Mouse (Mus musculus) thymus, adult 2 months (tissue): ENCODE data around the gene Aqp5. TPM values are rescaled to one million over a fixed set of nuclear protein-coding genes. Genes with fewer than 3 reads are reported as not detected.

Experiments used
- DNase-seq: peaks from one replicate; pipeline ENCODE4 v3.0.0; 2021
- H3K27ac ChIP-seq: fragments of 200-500 bp; 2 replicates; pipeline ENCODE4 v1.5.1; 2012; ENCODE audit warnings: low read length, control low read depth; ENCODE audit not compliant: control insufficient read depth, insufficient read depth
- H3K27me3 ChIP-seq: fragments of 200-500 bp; 2 replicates; pipeline ENCODE4 v1.6.1; 2012; ENCODE audit warnings: mild to moderate bottlenecking, low read length, moderate library complexity, mixed read lengths; ENCODE audit not compliant: control insufficient read depth, insufficient read depth
- H3K36me3 ChIP-seq: fragments of 200-500 bp; 2 replicates; pipeline ENCODE4 v1.6.1; 2012; ENCODE audit warnings: mild to moderate bottlenecking, low read length, moderate library complexity; ENCODE audit not compliant: control insufficient read depth, insufficient read depth
- H3K4me1 ChIP-seq: fragments of 200-500 bp; replicated peaks from 2 replicates; pipeline ENCODE4 v1.6.1; 2012; ENCODE audit warnings: low read length; ENCODE audit not compliant: control insufficient read depth, insufficient read depth
- H3K4me3 ChIP-seq: fragments of 200-500 bp; 2 replicates; pipeline ENCODE4 v1.5.1; 2012; ENCODE audit warnings: mild to moderate bottlenecking, low read length, control low read depth, moderate library complexity; ENCODE audit not compliant: control insufficient read depth, insufficient read depth
- CTCF ChIP-seq: fragments of 200-500 bp; IDR thresholded peaks from 2 replicates; pipeline ENCODE4 v1.5.1; 2012; ENCODE audit warnings: mild to moderate bottlenecking, control low read depth, low read length, moderate library complexity, borderline replicate concordance; ENCODE audit not compliant: control insufficient read depth, poor library complexity, insufficient read depth; ENCODE audit errors: extremely low read depth
- POLR2A ChIP-seq: fragments of 200-500 bp; IDR thresholded peaks from 2 replicates; pipeline ENCODE4 v1.6.1; 2012; ENCODE audit warnings: mild to moderate bottlenecking, low read length, control low read depth, moderate library complexity; ENCODE audit not compliant: control insufficient read depth, poor library complexity, insufficient read depth; ENCODE audit errors: extremely low read depth
- WGBS: fragments of 180-500 bp; shearing (Covaris S2); methylation state at CpG from one replicate; pipeline ENCODE4 v1.1.7; 2018; 5-methylcytosine and 5-hydroxymethylcytosine counted together
- polyA plus RNA-seq: library from polyadenylated mRNA; depleted of rRNA; stranded (reverse); fragments of >200 nt; gene quantifications from 2 replicates; pipeline ENCODE4 v1.2.3, GENCODE M21; 2012

Aqp5 gene
- polyA plus RNA-seq, 1 experiment, result 3.3 TPM

DNA sequence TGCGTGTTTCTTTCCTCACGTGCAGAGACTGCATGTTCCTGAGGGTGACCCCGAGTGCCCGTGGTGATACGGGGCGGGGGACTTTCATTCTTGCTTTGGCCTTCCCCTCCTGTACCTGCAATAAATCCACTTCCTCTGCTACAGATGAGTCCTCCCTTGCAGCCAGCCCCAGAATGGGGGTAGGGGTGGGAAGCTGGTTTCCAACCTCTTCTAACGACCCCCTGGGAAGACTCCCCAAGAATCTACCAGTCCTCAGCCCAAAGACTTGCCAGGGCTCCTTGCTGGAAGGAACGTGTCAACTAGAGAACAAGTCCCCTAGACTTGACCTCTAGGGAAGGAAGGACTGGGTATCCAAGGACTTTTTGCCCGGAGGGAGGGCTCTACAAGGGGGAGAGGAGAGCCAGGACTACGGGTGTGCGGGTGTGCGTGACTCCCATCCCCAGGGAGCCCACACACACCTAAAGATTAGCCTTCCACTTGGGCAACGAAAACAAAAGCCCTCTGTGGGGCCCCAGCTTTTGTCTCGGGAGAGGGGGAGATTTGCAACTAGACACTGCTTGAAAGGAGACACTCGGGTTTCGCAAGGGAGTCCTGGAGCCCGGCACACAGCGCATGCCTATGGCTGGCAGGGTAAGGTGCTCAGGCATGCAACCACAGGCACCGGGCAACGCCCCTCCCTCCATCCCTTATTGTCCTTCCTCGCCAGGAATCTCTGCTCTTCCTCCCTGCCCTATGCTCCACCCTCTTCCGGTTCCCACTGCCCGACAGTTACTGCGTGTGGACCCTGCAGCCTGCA is 6.0 kb upstream of the Aqp5 start:
- Histone ChIP-seq H3K27me3 (peaks cover 33% of the 10 kb centered on the region), H3K4me3 (no peak overlapping the region), H3K4me1 (no peaks in the 10 kb centered on the region), H3K27ac (no peak overlapping the region), H3K36me3 (no peaks in the 10 kb centered on the region)
- WGBS, result 5% methylated on average over 24 of the region's 24 CpGs
- DNase-seq, result no peak
- no peak for TF ChIP-seq CTCF
- TF ChIP-seq POLR2A, result no peak

DNA sequence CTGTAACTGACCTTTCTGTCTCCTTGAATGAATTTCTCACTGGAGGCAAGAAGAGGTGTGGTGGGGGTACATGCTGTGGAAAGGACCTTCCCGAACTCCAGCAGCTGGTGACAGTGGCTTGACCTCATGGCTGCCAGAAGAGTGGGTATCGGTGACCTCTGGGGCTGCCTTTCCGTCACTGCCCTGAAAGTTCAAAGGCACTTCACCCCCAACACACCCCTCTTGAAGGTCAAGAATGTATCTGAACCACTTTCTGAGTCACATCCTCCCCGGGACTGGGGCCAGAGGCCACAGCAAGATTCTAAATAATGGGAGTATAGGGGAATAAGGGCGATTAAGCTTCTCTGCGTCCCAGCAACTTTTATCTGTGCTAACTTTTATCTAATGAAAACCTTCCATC is 4.8 kb upstream of the Aqp5 start:
- H3K27ac ChIP-seq, result no peak overlapping the region
- no peaks in the 10 kb centered on the region for H3K36me3 ChIP-seq
- H3K27me3 ChIP-seq, result peaks cover 42% of the 10 kb centered on the region
- TF ChIP-seq CTCF (no peak), POLR2A (no peak)
- no peak overlapping the region for H3K4me3 ChIP-seq
- 62% methylated on average over 6 of the region's 6 CpGs for WGBS
- no peak for DNase-seq
- H3K4me1 ChIP-seq, result no peaks in the 10 kb centered on the region

DNA sequence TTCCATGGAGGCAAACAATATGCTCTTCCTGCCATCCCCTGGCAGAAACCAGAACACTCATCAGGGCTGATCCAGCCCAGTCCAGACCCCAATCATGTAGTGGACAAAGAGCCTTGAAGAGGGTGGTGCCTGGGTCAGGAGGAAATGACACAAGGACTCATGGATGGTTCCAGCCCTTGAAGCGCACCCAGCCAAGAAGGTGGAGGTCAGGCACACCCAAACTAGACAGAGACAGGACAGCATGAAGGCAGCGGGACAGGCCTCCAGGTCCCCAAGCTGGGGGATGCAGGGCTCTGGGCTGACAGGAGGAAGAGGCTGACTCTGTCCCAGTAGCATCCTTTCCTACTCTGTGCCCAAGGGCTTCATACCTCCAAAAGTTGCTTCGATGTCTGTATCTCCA is 4.1 kb upstream of the Aqp5 start:
- Histone ChIP-seq H3K36me3 (no peaks in the 10 kb centered on the region), H3K27me3 (peaks cover 48% of the 10 kb centered on the region), H3K4me3 (no peak overlapping the region)

DNA sequence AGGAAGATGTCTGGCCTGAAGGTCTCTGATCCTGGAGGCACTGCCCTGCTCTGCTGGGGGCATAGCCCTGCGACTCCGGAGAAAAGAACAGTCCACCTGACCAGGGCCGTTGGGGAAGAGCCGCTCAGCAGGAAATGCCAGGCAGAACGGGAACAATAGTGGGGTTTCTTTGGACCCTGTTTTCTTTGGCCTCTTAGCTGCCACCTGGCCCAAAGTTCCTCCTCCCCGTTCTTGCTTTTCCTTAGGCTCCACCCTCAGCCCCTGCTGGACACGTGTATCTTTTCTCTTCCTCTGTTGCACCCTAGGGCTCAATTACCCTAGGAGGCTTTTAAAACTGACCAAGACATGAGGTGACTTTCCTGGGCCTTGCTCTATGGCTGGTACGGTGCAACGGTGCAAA is 1.3 kb upstream of the Aqp5 start:
- 6% methylated on average over 9 of the region's 9 CpGs for WGBS
- no peaks in the 10 kb centered on the region for H3K4me1 ChIP-seq
- H3K4me3 ChIP-seq, result no peak overlapping the region
- no peaks in the 10 kb centered on the region for H3K36me3 ChIP-seq
- no peak overlapping the region for H3K27ac ChIP-seq
- no peak for DNase-seq
- no peak for TF ChIP-seq POLR2A
- no peak for TF ChIP-seq CTCF
- H3K27me3 ChIP-seq, result peaks cover 36% of the 10 kb centered on the region

More for the DNA sequence above, 4.1 kb upstream of the Aqp5 start:
- no peak for TF ChIP-seq CTCF
- TF ChIP-seq POLR2A, result no peak
- no peak for DNase-seq
- 92% methylated on average over 3 of the region's 3 CpGs for WGBS
- Histone ChIP-seq H3K4me1 (no peaks in the 10 kb centered on the region), H3K27ac (no peak overlapping the region)

DNA sequence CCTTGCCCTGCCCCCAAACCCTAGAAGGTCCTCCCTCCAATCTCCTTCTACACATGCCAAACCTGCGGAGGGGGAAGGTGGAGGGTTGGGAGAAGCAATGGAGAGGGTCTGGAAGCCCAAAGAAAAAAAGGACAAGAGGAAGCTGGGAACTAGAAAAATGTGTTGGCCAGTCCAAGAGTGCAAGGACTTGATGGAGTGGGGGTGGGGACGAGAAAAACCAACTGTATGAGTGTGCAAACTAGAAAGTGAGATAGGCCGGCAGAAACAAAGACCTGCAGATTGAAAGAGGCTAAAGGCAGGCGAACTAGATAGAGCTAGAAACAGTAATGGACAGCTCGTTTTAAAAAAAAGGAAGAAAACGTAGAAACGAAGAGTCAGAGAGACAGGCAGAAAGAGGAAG is 878 bp upstream of the Aqp5 start:
- H3K27ac ChIP-seq, result no peak overlapping the region
- 21% methylated on average over 7 of the region's 7 CpGs for WGBS
- H3K27me3 ChIP-seq, result peaks cover 33% of the 10 kb centered on the region
- no peak for DNase-seq
- H3K4me3 ChIP-seq, result no peak overlapping the region
- no peaks in the 10 kb centered on the region for H3K4me1 ChIP-seq
- H3K36me3 ChIP-seq, result no peaks in the 10 kb centered on the region
- TF ChIP-seq POLR2A, result no peak
- TF ChIP-seq CTCF, result no peak

DNA sequence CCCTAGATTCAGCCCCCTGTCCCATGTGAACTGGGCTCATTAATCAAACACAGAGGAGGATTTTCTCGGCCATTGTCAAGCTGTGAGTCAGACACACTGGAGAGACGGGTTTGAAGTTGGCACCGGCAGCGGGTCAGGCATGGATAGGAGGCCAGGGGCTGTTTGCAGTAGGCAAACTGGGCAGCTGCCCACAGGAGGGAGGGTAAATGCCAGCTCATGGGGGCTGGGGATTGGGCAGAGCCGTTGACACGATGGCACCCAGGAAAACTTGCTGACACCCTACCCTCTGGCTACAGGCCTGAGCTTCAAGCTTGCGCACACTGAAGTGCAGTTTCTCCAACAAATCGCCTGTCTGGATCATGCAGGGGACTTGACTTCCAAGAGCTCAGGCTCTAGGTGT is 1.6 kb downstream of the Aqp5 start:
- Histone ChIP-seq H3K27ac (no peak overlapping the region), H3K4me3 (no peak overlapping the region), H3K4me1 (no peaks in the 10 kb centered on the region), H3K27me3 (peaks cover 25% of the 10 kb centered on the region), H3K36me3 (no peaks in the 10 kb centered on the region)
- TF ChIP-seq CTCF, result no peak
- TF ChIP-seq POLR2A, result no peak
- WGBS, result 81% methylated on average over 8 of the region's 8 CpGs
- no peak for DNase-seq
